Mouse (Mus musculus): ENCODE measurements around the gene Tmprss15.

The Tmprss15 gene

DNA sequence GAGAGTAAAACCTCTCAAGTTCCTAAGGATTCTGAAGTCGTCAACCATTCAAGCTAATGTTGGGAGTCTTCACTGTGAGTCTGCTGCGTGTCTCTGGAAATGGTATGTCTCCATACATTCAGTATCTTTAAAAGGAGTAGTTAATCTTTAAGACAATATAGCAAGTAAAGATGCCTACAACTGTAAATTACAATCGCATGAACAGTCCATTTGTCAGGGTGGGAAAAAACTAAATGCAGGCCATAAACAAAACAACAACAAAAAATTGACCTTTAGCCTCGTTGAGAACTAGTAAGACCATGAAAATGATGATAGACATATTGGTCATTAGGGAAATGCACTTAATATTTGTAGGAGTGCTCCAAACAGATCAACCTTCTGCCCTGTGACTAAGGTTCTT, at the start of gene Tmprss15:
Tmprss15 (minus strand) TSS at position 101 of the 400 bp plus-strand sequence.
- DNase-seq = no peak

GRCm38 (mm10) chr16:79114879-79115278, 24.0 kb upstream of the Tmprss15 start:
- no peak for DNase-seq

- no peak for DNase-seq
Observed at GRCm38 (mm10) chr16:79109516-79109915, 18.6 kb upstream of the Tmprss15 start.

DNA sequence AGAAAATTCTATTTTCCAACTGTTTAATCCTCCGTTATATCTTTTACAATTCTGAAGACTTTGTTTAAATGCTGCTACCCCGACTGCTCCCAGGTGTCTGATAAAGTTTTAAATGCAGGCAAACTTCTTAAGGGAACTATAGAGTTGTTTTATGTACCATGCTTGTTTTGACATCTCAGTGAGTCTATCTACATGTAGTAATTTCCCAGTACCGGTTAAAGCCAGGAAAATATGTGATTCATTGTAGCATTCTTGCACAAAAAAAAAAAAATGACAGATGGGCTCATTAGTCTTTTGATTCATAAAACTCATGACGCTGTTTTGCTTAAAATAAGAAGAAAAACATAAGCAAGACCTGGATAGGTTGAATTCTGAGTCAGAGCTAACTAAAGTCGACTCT, 18.1 kb upstream of the Tmprss15 start:
- DNase-seq = no peak

DNA sequence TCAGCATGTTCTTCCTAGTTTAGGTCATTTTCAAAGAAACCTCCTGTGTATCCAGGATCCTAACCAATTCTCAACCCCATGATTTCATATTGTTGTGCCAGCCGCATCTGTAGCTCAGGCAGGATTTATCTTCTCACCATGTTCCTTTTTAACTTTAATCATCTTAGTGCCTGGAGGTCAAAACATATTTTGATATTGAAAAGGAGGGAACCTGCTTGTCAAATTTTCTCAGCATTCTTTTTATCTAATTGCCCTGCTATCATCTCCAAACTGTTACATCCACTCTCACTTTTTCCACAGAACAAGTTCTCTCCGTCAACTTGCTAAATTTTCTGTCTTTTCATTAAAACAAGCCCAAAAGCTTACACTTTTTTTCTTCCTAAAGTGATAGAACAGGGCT, 9.4 kb upstream of the Tmprss15 start:
- DNase-seq = no peak

DNA sequence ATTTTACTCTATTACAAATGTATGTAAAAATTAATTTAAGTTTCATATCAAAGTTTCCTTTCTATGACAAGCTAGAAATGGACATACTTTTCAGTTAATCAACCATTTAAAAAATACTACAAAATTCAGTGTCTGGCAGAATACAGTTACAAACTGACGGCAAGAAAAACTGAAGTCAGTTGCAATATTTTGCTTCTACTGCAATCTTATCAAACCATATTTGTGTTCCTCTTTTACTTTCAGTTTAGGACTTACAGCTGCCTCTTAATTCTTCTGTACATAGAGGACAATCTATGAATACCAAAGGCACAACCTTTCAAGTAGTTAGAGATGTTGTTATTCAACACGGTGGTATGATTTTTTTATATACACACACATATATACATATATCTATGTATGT, 7.4 kb upstream of the Tmprss15 start:
- DNase-seq = no peak

GRCm38 (mm10) chr16:79086550-79086949, 4.3 kb downstream of the Tmprss15 start:
- DNase-seq = no peak

- no peak for DNase-seq
Observed at GRCm38 (mm10) chr16:79063848-79064247, 27.0 kb downstream of the Tmprss15 start.

DNA sequence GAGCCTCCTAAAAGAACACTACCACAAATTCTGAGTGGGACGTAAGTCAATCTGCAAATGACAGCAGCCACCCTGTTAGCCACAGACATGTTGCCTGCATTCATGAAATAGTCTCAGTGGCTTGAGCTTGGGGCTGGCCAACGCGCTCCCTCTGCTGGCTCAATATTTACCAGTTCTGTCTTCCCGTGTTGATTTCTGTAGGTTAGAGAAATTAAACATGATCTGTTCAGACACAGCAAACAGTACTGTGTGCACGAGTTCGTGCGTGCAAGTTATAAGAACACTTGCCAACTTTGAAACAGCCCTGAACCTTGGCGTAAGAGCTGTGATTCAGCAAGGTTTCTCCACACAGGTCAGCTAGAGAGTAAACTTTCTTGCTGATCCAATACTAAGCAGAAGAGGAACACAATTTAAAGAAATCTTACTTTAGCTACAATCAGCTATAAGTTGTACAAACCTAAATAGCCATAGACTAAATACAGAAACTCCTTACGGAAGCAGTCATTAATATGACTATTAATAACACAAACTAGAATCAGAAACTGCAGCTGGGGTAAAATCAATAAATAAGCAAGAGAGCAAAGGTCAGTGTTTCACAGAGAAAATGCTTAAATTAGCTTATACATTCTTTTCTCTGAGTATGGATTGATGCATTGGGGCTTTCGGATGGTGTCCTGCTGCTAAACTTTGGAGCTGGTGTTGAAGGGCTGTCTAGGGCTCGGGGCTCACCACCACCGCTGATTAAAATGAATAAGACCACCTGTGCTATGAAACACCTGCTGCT, 31.9 kb downstream of the Tmprss15 start:
- peak; percentile 13 for DNase-seq

DNA sequence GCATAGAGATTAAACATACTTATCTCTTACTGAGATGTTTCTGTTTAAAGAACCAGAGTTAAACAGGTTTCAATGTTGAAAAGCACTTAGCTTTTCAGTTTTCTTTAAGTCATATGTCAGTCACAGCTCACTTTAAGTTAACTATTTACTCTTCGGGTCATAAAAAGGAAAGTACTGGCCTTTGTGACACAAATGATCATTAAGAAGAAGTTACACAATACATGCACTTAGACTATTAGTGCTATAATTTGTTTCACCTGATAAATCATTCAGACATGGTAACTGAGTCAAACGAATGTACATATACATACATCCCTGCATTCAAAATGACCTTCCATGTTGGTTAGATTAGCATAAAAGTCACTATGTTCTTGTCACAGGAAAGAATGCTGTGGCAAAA, 58.3 kb downstream of the Tmprss15 start:
- no peak for DNase-seq

DNA sequence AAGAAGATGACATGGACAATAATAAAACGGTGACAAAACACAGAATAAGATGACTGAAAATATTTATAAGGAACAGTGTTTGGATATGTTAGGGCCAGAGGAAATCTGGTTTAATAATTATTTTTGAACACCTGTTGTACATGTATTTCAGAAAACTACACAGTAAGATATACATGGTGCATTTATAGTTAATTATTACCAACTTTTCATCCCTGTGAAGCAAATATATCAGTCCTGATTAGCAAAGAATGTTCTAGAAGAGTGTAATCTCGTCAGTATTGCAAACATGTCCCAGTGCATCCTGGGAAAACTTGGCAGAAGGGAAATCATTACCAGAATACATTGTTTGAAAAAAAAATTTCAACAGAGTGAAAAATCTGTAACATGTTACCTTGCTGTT, 88.1 kb downstream of the Tmprss15 start:
- DNase-seq = no peak

GRCm38 (mm10) chr16:79001679-79002078, 89.2 kb downstream of the Tmprss15 start:
- no peak for DNase-seq

- no peak for DNase-seq
Observed at GRCm38 (mm10) chr16:78976384-78976783, 114.5 kb downstream of the Tmprss15 start.

GRCm38 (mm10) chr16:78974099-78974498, 116.8 kb downstream of the Tmprss15 start:
- DNase-seq = no peak

GRCm38 (mm10) chr16:78969091-78969731, 121.7 kb downstream of the Tmprss15 start:
- peak; percentile 1 for DNase-seq

- no peak for DNase-seq
Observed at GRCm38 (mm10) chr16:78957434-78957833, 133.5 kb downstream of the Tmprss15 start.

DNA sequence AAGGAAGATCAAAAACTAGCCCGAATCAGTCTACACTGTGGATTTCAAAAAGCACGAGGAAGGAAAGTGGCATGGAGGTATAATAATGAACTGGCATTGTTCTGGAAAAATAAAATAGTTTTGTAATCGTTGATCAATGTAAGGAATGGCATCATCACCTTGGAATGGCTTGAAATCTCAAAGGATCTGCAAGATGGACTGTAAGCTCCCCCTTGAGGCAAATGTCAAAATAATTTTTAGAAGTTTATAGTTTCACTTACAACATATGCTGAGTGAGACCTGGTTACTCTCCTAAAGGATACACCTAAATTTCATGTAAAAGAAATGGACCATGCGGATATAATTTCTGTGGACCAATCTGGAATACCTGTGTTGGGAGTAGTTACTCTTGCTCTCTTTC, 140.5 kb downstream of the Tmprss15 start:
- no peak for DNase-seq

DNA sequence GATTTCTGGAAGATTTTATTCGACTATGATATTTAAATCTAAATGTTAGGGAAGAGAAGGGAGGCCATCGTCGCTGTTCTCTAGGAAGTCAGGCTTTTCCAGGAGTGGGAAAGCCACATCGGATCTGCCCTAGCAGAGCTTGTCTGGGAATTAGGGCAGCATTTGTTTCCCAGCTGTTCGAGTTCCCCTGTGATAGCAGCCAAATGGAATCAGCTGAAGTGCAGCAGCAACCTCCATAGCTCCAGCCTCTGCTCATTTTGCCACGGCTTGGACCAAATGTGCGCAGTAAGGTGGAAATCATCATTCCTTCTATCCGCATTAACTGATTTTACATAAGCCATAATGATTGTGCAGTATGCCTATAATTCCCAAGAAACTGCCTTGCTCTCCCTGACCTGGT, 153.1 kb downstream of the Tmprss15 start:
- no peak for DNase-seq

- DNase-seq = no peak
Observed at GRCm38 (mm10) chr16:78934298-78934697, 156.6 kb downstream of the Tmprss15 start.

- DNase-seq = peak; percentile 0
Observed at GRCm38 (mm10) chr16:78931287-78932025, 159.4 kb downstream of the Tmprss15 start.

- DNase-seq = peak; percentile 50
Observed at GRCm38 (mm10) chr16:78930382-78931286, 160.3 kb downstream of the Tmprss15 start, which contains the start of gene Chodl. Gene Chodl, plus strand, starts transcription at chr16:78930948.

- no peak for DNase-seq
Observed at GRCm38 (mm10) chr16:78922644-78923043, 168.3 kb downstream of the Tmprss15 start.

Data from kidney, postnatal 14 days (tissue).